Mouse (Mus musculus): Measurements from ENCODE around the gene Vwa5b1. TPM values are rescaled to one million over a fixed set of nuclear protein-coding genes. Genes with fewer than 3 reads are reported as not detected.

The Vwa5b1 gene
- polyA plus RNA-seq (2015; fragmentation: Nextera tagmentation; extraction: Ambion mirVana): 0.10 and 0.16 TPM in 2 replicates

- TF ChIP-seq CTCF (IDR thresholded peaks at IDR 0.05; ENCODE audit: low read depth) (no peak), EP300 (optimal IDR thresholded peaks at IDR 0.05) (no peak)
- Histone ChIP-seq H3K4me1 (replicated peaks; ENCODE audit: control insufficient read depth, insufficient read depth) (no peaks in the 10 kb centered on the region), H3K4me2 (replicated peaks; ENCODE audit: low read depth) (no peak within 1 kb of the TSS), H3K9ac (ENCODE audit: low read length) (no peak within 1 kb of the TSS), H3K4me3 (ENCODE audit: low read depth, low read length) (no peak within 1 kb of the TSS), H3K9me3 (ENCODE audit: control insufficient read depth, low read length) (no peaks in the 10 kb centered on the region), H3K36me3 (ENCODE audit: control insufficient read depth, insufficient read depth, low read length) (no peaks in the 10 kb centered on the region), H3K27ac (replicated peaks) (no peak within 1 kb of the TSS), H3K27me3 (ENCODE audit: control insufficient read depth, insufficient read depth, low read length) (no peaks in the 10 kb centered on the region)
- 12% methylated on average over 8 of the region's 8 CpGs for WGBS
- ATAC-seq (ENCODE audit: low FRiP score, low TSS enrichment) (0 out of 2 replicates have a peak, but pooled peaks have one; percentile 26), DNase-seq (ENCODE audit: low spot score) (no peak)
These were observed at the start of gene Vwa5b1 for GRCm38 (mm10) chr4:138635428-138636145. Gene Vwa5b1, minus strand, starts transcription at chr4:138635884.

GRCm38 (mm10) chr4:138682760-138683159 lies 47.1 kb upstream of the Vwa5b1 start:
- no peak for DNase-seq (ENCODE audit: low spot score)
- TF ChIP-seq CTCF (IDR thresholded peaks at IDR 0.05; ENCODE audit: low read depth): no peak
- TF ChIP-seq EP300 (optimal IDR thresholded peaks at IDR 0.05): no peak
- ATAC-seq (ENCODE audit: low FRiP score, low TSS enrichment): no peak
- no peak overlapping the region for H3K4me2 ChIP-seq (replicated peaks; ENCODE audit: low read depth)
- H3K27me3 ChIP-seq (ENCODE audit: control insufficient read depth, insufficient read depth, low read length): no peaks in the 10 kb centered on the region
- H3K9ac ChIP-seq (ENCODE audit: low read length): no peak overlapping the region
- WGBS: 75% methylated on average over 2 of the region's 2 CpGs
- no peak overlapping the region for H3K4me3 ChIP-seq (ENCODE audit: low read depth, low read length)
- no peaks in the 10 kb centered on the region for H3K9me3 ChIP-seq (ENCODE audit: control insufficient read depth, low read length)
- no peaks in the 10 kb centered on the region for H3K4me1 ChIP-seq (replicated peaks; ENCODE audit: control insufficient read depth, insufficient read depth)
- H3K27ac ChIP-seq (replicated peaks): no peak overlapping the region
- no peaks in the 10 kb centered on the region for H3K36me3 ChIP-seq (ENCODE audit: control insufficient read depth, insufficient read depth, low read length)

DNA sequence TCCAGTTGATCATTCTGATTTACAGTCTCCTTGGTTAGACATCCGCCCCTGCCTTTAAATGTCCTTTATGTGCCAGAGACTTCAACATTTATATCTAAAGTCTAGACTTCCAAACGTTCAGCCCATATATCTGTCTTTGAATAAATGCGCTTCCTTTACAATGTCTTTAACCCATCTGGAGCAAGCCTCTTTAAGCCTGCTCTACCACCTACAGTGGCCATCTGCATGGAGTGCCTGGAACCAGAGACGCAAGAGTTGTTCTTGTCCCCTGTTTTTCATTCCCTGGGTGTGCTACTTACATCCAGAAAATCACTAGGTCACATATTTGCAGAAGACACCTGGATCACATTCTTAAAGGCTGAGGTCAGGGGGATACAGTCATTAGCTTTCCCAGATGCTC lies 44.4 kb upstream of the Vwa5b1 start:
- DNase-seq (ENCODE audit: low spot score): no peak
- no peaks in the 10 kb centered on the region for H3K27me3 ChIP-seq (ENCODE audit: control insufficient read depth, insufficient read depth, low read length)
- ATAC-seq (ENCODE audit: low FRiP score, low TSS enrichment): no peak
- no peak overlapping the region for H3K4me2 ChIP-seq (replicated peaks; ENCODE audit: low read depth)
- WGBS: 70% methylated on average over 4 of the region's 4 CpGs
- H3K4me1 ChIP-seq (replicated peaks; ENCODE audit: control insufficient read depth, insufficient read depth): no peaks in the 10 kb centered on the region
- H3K36me3 ChIP-seq (ENCODE audit: control insufficient read depth, insufficient read depth, low read length): no peaks in the 10 kb centered on the region
- no peak overlapping the region for H3K27ac ChIP-seq (replicated peaks)
- no peak overlapping the region for H3K4me3 ChIP-seq (ENCODE audit: low read depth, low read length)
- H3K9me3 ChIP-seq (ENCODE audit: control insufficient read depth, low read length): no peaks in the 10 kb centered on the region
- TF ChIP-seq EP300 (optimal IDR thresholded peaks at IDR 0.05) (no peak), CTCF (IDR thresholded peaks at IDR 0.05; ENCODE audit: low read depth) (no peak)
- H3K9ac ChIP-seq (ENCODE audit: low read length): no peak overlapping the region

DNA sequence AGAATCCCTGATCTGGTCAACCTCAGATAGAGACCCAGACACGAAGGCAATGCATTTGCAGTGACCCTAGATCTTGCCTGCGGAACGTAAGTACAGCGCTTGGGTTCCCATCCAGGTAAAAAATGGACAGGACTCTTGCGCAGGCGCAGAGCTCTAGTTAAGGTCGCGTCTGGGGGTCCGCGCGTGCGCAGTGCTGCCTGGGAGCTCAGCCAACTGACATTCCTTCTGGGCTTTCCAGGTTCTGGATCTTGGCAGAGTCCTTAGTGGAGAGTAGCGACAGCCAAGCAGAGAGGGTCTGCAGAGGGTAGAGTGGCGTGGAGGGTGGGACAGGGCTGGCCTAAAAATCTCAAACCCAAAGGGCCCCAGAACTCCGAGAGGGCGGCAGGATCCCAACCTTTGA lies 41.9 kb upstream of the Vwa5b1 start:
- Histone ChIP-seq H3K36me3 (ENCODE audit: control insufficient read depth, insufficient read depth, low read length) (no peaks in the 10 kb centered on the region), H3K9ac (ENCODE audit: low read length) (no peak overlapping the region), H3K4me1 (replicated peaks; ENCODE audit: control insufficient read depth, insufficient read depth) (no peaks in the 10 kb centered on the region), H3K27me3 (ENCODE audit: control insufficient read depth, insufficient read depth, low read length) (no peaks in the 10 kb centered on the region), H3K27ac (replicated peaks) (no peak overlapping the region), H3K4me3 (ENCODE audit: low read depth, low read length) (no peak overlapping the region), H3K4me2 (replicated peaks; ENCODE audit: low read depth) (no peak overlapping the region), H3K9me3 (ENCODE audit: control insufficient read depth, low read length) (no peaks in the 10 kb centered on the region)
- TF ChIP-seq CTCF (IDR thresholded peaks at IDR 0.05; ENCODE audit: low read depth) (no peak), EP300 (optimal IDR thresholded peaks at IDR 0.05) (no peak)
- no peak for ATAC-seq (ENCODE audit: low FRiP score, low TSS enrichment)
- WGBS: 20% methylated on average over 16 of the region's 16 CpGs
- no peak for DNase-seq (ENCODE audit: low spot score)

DNA sequence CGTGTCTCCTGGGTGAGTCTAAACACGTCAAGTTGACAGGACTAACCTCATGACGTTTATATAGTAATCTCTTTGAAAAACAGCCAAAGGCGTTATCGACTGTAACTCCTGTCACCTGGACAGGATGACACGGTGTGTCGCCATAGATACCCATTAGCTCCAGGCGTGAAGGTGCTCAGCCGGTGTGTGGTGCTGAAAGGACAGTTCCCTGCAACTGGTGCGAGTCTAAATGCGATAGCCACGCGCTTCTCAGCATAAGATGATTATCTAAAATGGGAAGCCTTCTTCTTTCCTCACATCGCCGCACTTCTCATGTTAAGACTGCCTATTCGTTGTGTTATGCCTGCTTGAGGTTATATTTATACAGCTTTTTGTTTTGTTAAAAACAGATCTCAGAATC lies 40.8 kb upstream of the Vwa5b1 start:
- Histone ChIP-seq H3K27me3 (ENCODE audit: control insufficient read depth, insufficient read depth, low read length) (no peaks in the 10 kb centered on the region), H3K4me3 (ENCODE audit: low read depth, low read length) (no peak overlapping the region), H3K9ac (ENCODE audit: low read length) (no peak overlapping the region), H3K4me1 (replicated peaks; ENCODE audit: control insufficient read depth, insufficient read depth) (no peaks in the 10 kb centered on the region), H3K4me2 (replicated peaks; ENCODE audit: low read depth) (no peak overlapping the region), H3K9me3 (ENCODE audit: control insufficient read depth, low read length) (no peaks in the 10 kb centered on the region), H3K27ac (replicated peaks) (no peak overlapping the region), H3K36me3 (ENCODE audit: control insufficient read depth, insufficient read depth, low read length) (no peaks in the 10 kb centered on the region)
- ATAC-seq (ENCODE audit: low FRiP score, low TSS enrichment) (peak; percentile 47; the same call in 1 of the 2 replicates), DNase-seq (ENCODE audit: low spot score) (peak; percentile 61)
- WGBS: 12% methylated on average over 16 of the region's 16 CpGs
- no peak for TF ChIP-seq CTCF (IDR thresholded peaks at IDR 0.05; ENCODE audit: low read depth)
- no peak for TF ChIP-seq EP300 (optimal IDR thresholded peaks at IDR 0.05)

DNA sequence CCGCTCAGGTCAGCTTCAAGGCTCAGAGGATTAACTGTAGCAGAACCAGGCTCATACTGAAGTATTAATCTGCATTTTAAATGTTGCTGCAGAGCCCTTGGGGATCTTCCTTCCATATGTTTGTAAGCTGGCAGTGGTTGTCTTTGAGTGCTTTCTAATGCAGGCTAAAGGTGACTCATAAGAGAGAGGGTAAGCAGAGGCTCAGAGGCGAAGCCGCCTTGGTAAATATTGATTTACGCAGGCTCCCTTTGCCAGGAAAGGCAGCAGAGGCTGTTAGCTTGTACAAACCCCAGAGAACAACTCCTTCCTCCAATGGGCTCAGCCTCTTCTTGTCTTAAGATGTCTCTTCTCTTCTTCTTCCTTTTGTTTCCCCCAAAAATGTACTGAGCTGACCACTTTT lies 36.5 kb upstream of the Vwa5b1 start:
- TF ChIP-seq CTCF (IDR thresholded peaks at IDR 0.05; ENCODE audit: low read depth) (no peak), EP300 (optimal IDR thresholded peaks at IDR 0.05) (no peak)
- Histone ChIP-seq H3K4me3 (ENCODE audit: low read depth, low read length) (no peak overlapping the region), H3K9me3 (ENCODE audit: control insufficient read depth, low read length) (no peaks in the 10 kb centered on the region), H3K9ac (ENCODE audit: low read length) (no peak overlapping the region), H3K4me2 (replicated peaks; ENCODE audit: low read depth) (no peak overlapping the region), H3K27me3 (ENCODE audit: control insufficient read depth, insufficient read depth, low read length) (no peaks in the 10 kb centered on the region), H3K27ac (replicated peaks) (no peak overlapping the region), H3K36me3 (ENCODE audit: control insufficient read depth, insufficient read depth, low read length) (no peaks in the 10 kb centered on the region), H3K4me1 (replicated peaks; ENCODE audit: control insufficient read depth, insufficient read depth) (no peaks in the 10 kb centered on the region)
- 20% methylated on average over 4 of the region's 4 CpGs for WGBS
- ATAC-seq (ENCODE audit: low FRiP score, low TSS enrichment) (peak; percentile 69), DNase-seq (ENCODE audit: low spot score) (peak; percentile 69)

All from stomach, postnatal 0 days (tissue).